Mouse (Mus musculus): Measurements from ENCODE around the gene Atp5f1.

DNA sequence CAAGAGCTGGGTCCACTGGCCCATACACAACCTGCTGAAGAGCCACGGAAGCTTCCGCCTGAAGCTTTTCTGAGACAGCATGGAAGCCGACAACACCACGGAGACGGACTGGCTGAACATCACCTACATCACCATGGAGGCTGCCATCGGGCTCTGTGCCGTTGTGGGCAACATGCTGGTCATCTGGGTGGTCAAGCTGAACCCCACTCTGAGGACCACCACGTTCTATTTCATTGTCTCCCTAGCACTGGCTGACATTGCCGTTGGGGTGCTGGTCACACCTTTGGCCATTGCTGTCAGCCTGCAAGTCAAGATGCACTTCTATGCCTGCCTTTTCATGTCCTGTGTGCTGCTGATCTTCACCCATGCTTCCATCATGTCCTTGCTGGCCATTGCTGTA lies 55.2 kb downstream of the Atp5f1 start:
- no peak for TF ChIP-seq CTCF (IDR thresholded peaks at IDR 0.05; ENCODE audit: insufficient read depth, low read depth, low read length)
- TF ChIP-seq POLR2A (IDR thresholded peaks at IDR 0.05; ENCODE audit: insufficient read depth, low read depth, low read length), result no peak
